Mouse (Mus musculus): ENCODE data around the gene Amotl1. TPM values are rescaled to one million over a fixed set of nuclear protein-coding genes. Genes with fewer than 3 reads are reported as not detected.

Gene Amotl1
- total and polyA plus RNA-seq, 2 experiments = 4.0 to 5.0 TPM

DNA sequence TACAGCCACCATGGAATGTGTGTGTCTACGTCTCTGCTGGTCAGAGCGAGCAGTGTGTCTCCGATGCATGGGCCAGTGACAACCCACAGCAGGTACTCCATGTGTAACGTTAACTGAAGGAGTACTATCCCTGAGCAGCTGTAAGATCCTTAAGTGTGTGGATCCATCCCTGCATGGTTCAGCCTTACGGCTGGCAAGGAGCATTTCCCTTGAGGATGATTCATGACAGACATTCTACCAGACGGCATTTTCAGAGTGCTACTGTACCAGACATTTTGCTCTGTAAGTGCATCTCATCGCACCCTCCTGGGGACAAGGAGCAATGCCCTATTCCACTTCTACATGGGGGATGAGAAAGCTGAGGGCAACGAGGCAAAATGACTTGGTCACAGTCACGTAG lies 84.9 kb downstream of the Amotl1 start:
- Histone ChIP-seq H3K79me2 (ENCODE audit: control insufficient read depth, insufficient read depth, low read length) (no peaks in the 10 kb centered on the region), H3K27ac (replicated peaks; ENCODE audit: insufficient read depth, low read depth, low read length) (no peak overlapping the region), H3K9ac (ENCODE audit: low read depth, low read length) (no peak overlapping the region), H3K27me3 (ENCODE audit: control insufficient read depth, insufficient read depth, low read length) (no peaks in the 10 kb centered on the region), H3K36me3 (ENCODE audit: control insufficient read depth, insufficient read depth, low read length) (no peaks in the 10 kb centered on the region), H3K4me1 (ENCODE audit: control insufficient read depth, insufficient read depth, low read length) (no peaks in the 10 kb centered on the region), H3K4me3 (ENCODE audit: insufficient read depth, low read depth, low read length) (no peak overlapping the region)
- no peak for DNase-seq (ENCODE audit: extremely low read depth, low read depth, low spot score)
- TF ChIP-seq CTCF (IDR thresholded peaks at IDR 0.05; ENCODE audit: low read depth, low read length) (no peak), POLR2A (IDR thresholded peaks at IDR 0.05; ENCODE audit: extremely low read depth, insufficient read depth, low read length) (no peak)
- WGBS = 94% methylated on average over 9 of the region's 9 CpGs

DNA sequence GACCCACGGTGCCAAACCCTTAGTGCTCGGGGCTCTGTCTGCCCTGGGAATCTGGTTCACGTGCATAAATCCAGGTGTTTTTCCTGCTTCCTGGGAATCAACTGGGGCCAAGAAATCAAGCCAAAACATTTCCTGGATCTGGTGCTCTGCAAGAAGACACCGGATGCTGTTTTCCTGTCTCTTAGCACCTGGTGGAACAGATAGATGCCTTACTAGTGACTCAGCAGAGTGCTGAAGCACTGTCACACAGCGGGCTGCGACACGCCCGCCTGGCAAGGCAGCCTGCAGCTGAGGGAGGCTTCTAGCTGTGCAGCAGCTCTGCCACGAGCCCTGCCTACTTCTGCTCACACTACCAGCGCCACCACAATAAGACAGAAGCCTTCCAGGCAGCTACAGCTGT lies 85.4 kb downstream of the Amotl1 start:
- Histone ChIP-seq H3K27ac (replicated peaks; ENCODE audit: insufficient read depth, low read depth, low read length) (no peak overlapping the region), H3K27me3 (ENCODE audit: control insufficient read depth, insufficient read depth, low read length) (no peaks in the 10 kb centered on the region), H3K9ac (ENCODE audit: low read depth, low read length) (no peak overlapping the region), H3K36me3 (ENCODE audit: control insufficient read depth, insufficient read depth, low read length) (no peaks in the 10 kb centered on the region), H3K4me1 (ENCODE audit: control insufficient read depth, insufficient read depth, low read length) (no peaks in the 10 kb centered on the region), H3K4me3 (ENCODE audit: insufficient read depth, low read depth, low read length) (no peak overlapping the region), H3K79me2 (ENCODE audit: control insufficient read depth, insufficient read depth, low read length) (no peaks in the 10 kb centered on the region)
- TF ChIP-seq CTCF (IDR thresholded peaks at IDR 0.05; ENCODE audit: low read depth, low read length) = no peak
- no peak for TF ChIP-seq POLR2A (IDR thresholded peaks at IDR 0.05; ENCODE audit: extremely low read depth, insufficient read depth, low read length)
- WGBS = 76% methylated on average over 10 of the region's 10 CpGs
- no peak for DNase-seq (ENCODE audit: extremely low read depth, low read depth, low spot score)

DNA sequence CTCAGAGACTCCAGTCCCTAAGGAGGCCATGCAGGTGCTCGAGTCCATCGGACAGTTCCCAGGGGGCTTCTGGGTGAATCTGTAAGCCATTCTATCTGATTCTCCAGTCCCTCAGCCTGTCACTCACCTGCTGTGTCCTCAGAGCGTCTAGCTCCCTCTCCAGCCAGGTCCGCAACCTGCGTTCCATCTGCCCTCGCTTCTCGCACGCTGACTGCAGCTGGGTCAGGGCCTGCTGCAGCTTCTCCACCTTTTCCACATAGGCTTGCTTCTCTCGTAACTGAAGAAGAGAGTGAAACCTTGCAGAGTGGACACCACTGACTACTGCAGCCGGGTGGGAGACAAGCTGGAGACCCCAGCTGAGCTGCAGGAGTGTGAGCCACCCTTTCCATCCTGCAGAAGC lies 86.5 kb downstream of the Amotl1 start:
- TF ChIP-seq POLR2A (IDR thresholded peaks at IDR 0.05; ENCODE audit: extremely low read depth, insufficient read depth, low read length) (no peak), CTCF (IDR thresholded peaks at IDR 0.05; ENCODE audit: low read depth, low read length) (no peak)
- no peaks in the 10 kb centered on the region for H3K4me1 ChIP-seq (ENCODE audit: control insufficient read depth, insufficient read depth, low read length)
- H3K27ac ChIP-seq (replicated peaks; ENCODE audit: insufficient read depth, low read depth, low read length) = no peak overlapping the region
- 91% methylated on average over 10 of the region's 10 CpGs for WGBS
- H3K27me3 ChIP-seq (ENCODE audit: control insufficient read depth, insufficient read depth, low read length) = no peaks in the 10 kb centered on the region
- DNase-seq (ENCODE audit: extremely low read depth, low read depth, low spot score) = no peak
- H3K4me3 ChIP-seq (ENCODE audit: insufficient read depth, low read depth, low read length) = no peak overlapping the region
- H3K79me2 ChIP-seq (ENCODE audit: control insufficient read depth, insufficient read depth, low read length) = no peaks in the 10 kb centered on the region
- no peaks in the 10 kb centered on the region for H3K36me3 ChIP-seq (ENCODE audit: control insufficient read depth, insufficient read depth, low read length)
- H3K9ac ChIP-seq (ENCODE audit: low read depth, low read length) = no peak overlapping the region

GRCm38 (mm10) chr9:14548366-14548761 lies 96.5 kb downstream of the Amotl1 start:
- Histone ChIP-seq H3K27ac (replicated peaks; ENCODE audit: insufficient read depth, low read depth, low read length) (no peak overlapping the region), H3K36me3 (ENCODE audit: control insufficient read depth, insufficient read depth, low read length) (no peaks in the 10 kb centered on the region), H3K9ac (ENCODE audit: low read depth, low read length) (no peak overlapping the region), H3K79me2 (ENCODE audit: control insufficient read depth, insufficient read depth, low read length) (no peaks in the 10 kb centered on the region), H3K27me3 (ENCODE audit: control insufficient read depth, insufficient read depth, low read length) (no peaks in the 10 kb centered on the region), H3K4me3 (ENCODE audit: insufficient read depth, low read depth, low read length) (no peak overlapping the region), H3K4me1 (ENCODE audit: control insufficient read depth, insufficient read depth, low read length) (no peaks in the 10 kb centered on the region)
- WGBS = 82% methylated on average over 11 of the region's 11 CpGs
- DNase-seq (ENCODE audit: extremely low read depth, low read depth, low spot score) = no peak
- TF ChIP-seq CTCF (IDR thresholded peaks at IDR 0.05; ENCODE audit: low read depth, low read length) (no peak), POLR2A (IDR thresholded peaks at IDR 0.05; ENCODE audit: extremely low read depth, insufficient read depth, low read length) (no peak)

- 79% methylated on average over 12 of the region's 12 CpGs for WGBS
- Histone ChIP-seq H3K27ac (replicated peaks; ENCODE audit: insufficient read depth, low read depth, low read length) (no peak overlapping the region), H3K79me2 (ENCODE audit: control insufficient read depth, insufficient read depth, low read length) (no peaks in the 10 kb centered on the region), H3K4me3 (ENCODE audit: insufficient read depth, low read depth, low read length) (no peak overlapping the region), H3K36me3 (ENCODE audit: control insufficient read depth, insufficient read depth, low read length) (no peaks in the 10 kb centered on the region), H3K27me3 (ENCODE audit: control insufficient read depth, insufficient read depth, low read length) (no peaks in the 10 kb centered on the region), H3K4me1 (ENCODE audit: control insufficient read depth, insufficient read depth, low read length) (no peaks in the 10 kb centered on the region), H3K9ac (ENCODE audit: low read depth, low read length) (no peak overlapping the region)
- DNase-seq (ENCODE audit: extremely low read depth, low read depth, low spot score) = no peak
- TF ChIP-seq POLR2A (IDR thresholded peaks at IDR 0.05; ENCODE audit: extremely low read depth, insufficient read depth, low read length) = no peak
- TF ChIP-seq CTCF (IDR thresholded peaks at IDR 0.05; ENCODE audit: low read depth, low read length) = no peak
Measured at GRCm38 (mm10) chr9:14547584-14548365, 97.1 kb downstream of the Amotl1 start.

- Histone ChIP-seq H3K36me3 (ENCODE audit: control insufficient read depth, insufficient read depth, low read length) (no peaks in the 10 kb centered on the region), H3K4me3 (ENCODE audit: insufficient read depth, low read depth, low read length) (no peak overlapping the region), H3K4me1 (ENCODE audit: control insufficient read depth, insufficient read depth, low read length) (no peaks in the 10 kb centered on the region), H3K27me3 (ENCODE audit: control insufficient read depth, insufficient read depth, low read length) (no peaks in the 10 kb centered on the region), H3K9ac (ENCODE audit: low read depth, low read length) (no peak overlapping the region), H3K79me2 (ENCODE audit: control insufficient read depth, insufficient read depth, low read length) (no peaks in the 10 kb centered on the region), H3K27ac (replicated peaks; ENCODE audit: insufficient read depth, low read depth, low read length) (no peak overlapping the region)
- DNase-seq (ENCODE audit: extremely low read depth, low read depth, low spot score) = no peak
- WGBS = 80% methylated on average over 9 of the region's 9 CpGs
- TF ChIP-seq POLR2A (IDR thresholded peaks at IDR 0.05; ENCODE audit: extremely low read depth, insufficient read depth, low read length) = no peak
Measured at GRCm38 (mm10) chr9:14544034-14544757, 100.7 kb downstream of the Amotl1 start.

All from liver, adult 2 months (tissue).